Mouse (Mus musculus) kidney, postnatal 25 days (tissue): ENCODE data around the gene Tshz2.

ENCODE experiments used
- DNase-seq, 2 experiments: peaks; one replicate each; pipeline ENCODE4 v3.0.0; 2021; ENCODE audit warnings: mixed read lengths in 2 of 2

Gene Tshz2

DNA sequence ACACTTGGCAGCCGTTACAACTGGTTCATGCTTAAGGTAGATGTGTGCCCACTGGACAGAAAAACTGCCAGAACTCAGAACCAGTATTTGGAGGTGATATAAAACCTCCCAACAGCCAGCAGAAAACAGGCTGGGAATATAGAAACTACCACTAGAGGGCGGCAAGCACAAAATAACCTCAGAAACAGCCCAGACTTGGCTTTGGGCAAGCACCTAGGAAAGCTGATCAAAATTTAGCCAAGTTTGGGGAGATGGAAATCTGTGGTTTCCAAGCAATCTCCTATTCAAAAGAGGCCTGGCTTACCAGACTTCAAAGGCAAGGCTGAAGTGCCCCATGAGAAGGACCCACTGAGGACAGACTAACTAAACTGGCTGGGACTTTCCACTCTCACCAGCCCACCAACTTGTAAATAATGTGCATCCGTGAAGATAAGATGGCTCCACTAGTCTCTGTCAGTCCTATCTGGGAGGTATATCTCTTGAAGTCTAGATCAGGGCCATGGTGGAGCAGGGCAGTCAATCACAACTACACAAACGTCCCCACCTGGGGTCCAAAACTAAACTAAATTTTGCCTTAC is 484.0 kb downstream of the Tshz2 start:
- peak; percentile 55 to 78 for DNase-seq

GRCm38 (mm10) chr2:170120139-170121027 is 487.6 kb downstream of the Tshz2 start:
- no peak for DNase-seq
